Mouse (Mus musculus): ENCODE data around the gene Olfr47. TPM values are rescaled to one million over a fixed set of nuclear protein-coding genes. Genes with fewer than 3 reads are reported as not detected.

The Olfr47 gene
- polyA plus RNA-seq, 1 experiment from 2014 or later: not detected

GRCm38 (mm10) chr6:43265363-43266041 lies 34.2 kb downstream of the Olfr47 start, which contains the start of gene Arhgef5:
Gene Arhgef5 (plus strand): TSS chr6:43265582.
- ATAC-seq: peak; percentile 60
- Histone ChIP-seq H3K27ac (no peak within 1 kb of the TSS), H3K27me3 (replicated peaks) (peaks cover 29% of the 10 kb centered on the region), H3K9ac (peak within 1 kb of the TSS; percentile 53), H3K9me3 (replicated peaks) (no peaks in the 10 kb centered on the region), H3K36me3 (no peaks in the 10 kb centered on the region), H3K4me3 (peak within 1 kb of the TSS; percentile 58), H3K4me1 (0 out of 2 replicates have a peak, but pooled peaks cover 9% of the 10 kb centered on the region), H3K4me2 (peak within 1 kb of the TSS; percentile 72)
- WGBS (ENCODE audit: insufficient replicate concordance): 2% methylated on average over 33 of the region's 48 CpGs

- Histone ChIP-seq H3K9ac (peak overlapping the region; percentile 53; the same call in 1 of the 2 replicates), H3K27ac (no peak overlapping the region), H3K27me3 (replicated peaks) (peaks cover 29% of the 10 kb centered on the region), H3K4me2 (peak overlapping the region; percentile 72), H3K36me3 (no peaks in the 10 kb centered on the region), H3K9me3 (replicated peaks) (no peaks in the 10 kb centered on the region), H3K4me1 (0 out of 2 replicates have a peak, but pooled peaks cover 9% of the 10 kb centered on the region), H3K4me3 (peak overlapping the region; percentile 58)
- ATAC-seq: peak; percentile 41; the same call in 1 of the 2 replicates
- WGBS (ENCODE audit: insufficient replicate concordance): 2% methylated on average over 8 of the region's 8 CpGs
These were observed 35.0 kb downstream of the Olfr47 start for GRCm38 (mm10) chr6:43266356-43266755.

- ATAC-seq: no peak
- no peaks in the 10 kb centered on the region for H3K4me1 ChIP-seq
These were observed 41.3 kb downstream of the Olfr47 start for GRCm38 (mm10) chr6:43272597-43272996.

GRCm38 (mm10) chr6:43274123-43274522 lies 42.8 kb downstream of the Olfr47 start:
- no peaks in the 10 kb centered on the region for H3K9me3 ChIP-seq (replicated peaks)
- no peak overlapping the region for H3K4me3 ChIP-seq
- WGBS (ENCODE audit: insufficient replicate concordance): 70% methylated on average over 4 of the region's 4 CpGs
- H3K4me1 ChIP-seq: no peaks in the 10 kb centered on the region
- no peak for ATAC-seq
- no peak overlapping the region for H3K27ac ChIP-seq
- no peak overlapping the region for H3K4me2 ChIP-seq
- H3K36me3 ChIP-seq: no peaks in the 10 kb centered on the region; the same call in 1 of the 2 replicates
- H3K9ac ChIP-seq: no peak overlapping the region
- no peaks in the 10 kb centered on the region for H3K27me3 ChIP-seq (replicated peaks)

More at GRCm38 (mm10) chr6:43272597-43272996, 41.3 kb downstream of the Olfr47 start:
- Histone ChIP-seq H3K36me3 (no peaks in the 10 kb centered on the region; the same call in 1 of the 2 replicates), H3K9ac (no peak overlapping the region), H3K27me3 (replicated peaks) (no peaks in the 10 kb centered on the region), H3K4me2 (no peak overlapping the region), H3K4me3 (no peak overlapping the region), H3K9me3 (replicated peaks) (no peaks in the 10 kb centered on the region), H3K27ac (no peak overlapping the region)

GRCm38 (mm10) chr6:43278247-43278646 lies 46.9 kb downstream of the Olfr47 start:
- Histone ChIP-seq H3K4me2 (no peak overlapping the region), H3K9me3 (replicated peaks) (no peaks in the 10 kb centered on the region), H3K27me3 (replicated peaks) (no peaks in the 10 kb centered on the region), H3K36me3 (peaks cover 4% of the 10 kb centered on the region; the same call in 1 of the 2 replicates), H3K4me3 (no peak overlapping the region), H3K4me1 (no peaks in the 10 kb centered on the region), H3K9ac (no peak overlapping the region), H3K27ac (no peak overlapping the region)
- ATAC-seq: no peak

GRCm38 (mm10) chr6:43280481-43280880 lies 49.2 kb downstream of the Olfr47 start:
- 71% methylated on average over 5 of the region's 5 CpGs for WGBS (ENCODE audit: insufficient replicate concordance)
- H3K4me2 ChIP-seq: no peak overlapping the region
- H3K4me3 ChIP-seq: no peak overlapping the region
- no peak overlapping the region for H3K27ac ChIP-seq
- H3K4me1 ChIP-seq: no peaks in the 10 kb centered on the region
- no peaks in the 10 kb centered on the region for H3K27me3 ChIP-seq (replicated peaks)
- peaks cover 6% of the 10 kb centered on the region; the same call in 1 of the 2 replicates for H3K36me3 ChIP-seq
- no peak overlapping the region for H3K9ac ChIP-seq
- no peak for ATAC-seq
- no peaks in the 10 kb centered on the region for H3K9me3 ChIP-seq (replicated peaks)

Other genes starting within 250 kb of the Olfr47 start
- not detected in 2 replicates for gene Olfr441, start 125.2 kb upstream of the Olfr47 start, polyA plus RNA-seq (2016; fragmentation: Nextera tagmentation; extraction: Ambion mirVana)
- gene Olfr237-ps1, start 85.0 kb upstream of the Olfr47 start, polyA plus RNA-seq (2016; fragmentation: Nextera tagmentation; extraction: Ambion mirVana): not detected in 2 replicates
- not detected in 2 replicates for gene Olfr437, start 68.2 kb upstream of the Olfr47 start, polyA plus RNA-seq (2016; fragmentation: Nextera tagmentation; extraction: Ambion mirVana)
- gene Olfr13, start 59.4 kb upstream of the Olfr47 start, polyA plus RNA-seq (2016; fragmentation: Nextera tagmentation; extraction: Ambion mirVana): not detected in 2 replicates
- not detected in 2 replicates for gene Olfr435, start 34.4 kb upstream of the Olfr47 start, polyA plus RNA-seq (2016; fragmentation: Nextera tagmentation; extraction: Ambion mirVana)
- not detected in 2 replicates for gene Olfr434, start 18.5 kb upstream of the Olfr47 start, polyA plus RNA-seq (2016; fragmentation: Nextera tagmentation; extraction: Ambion mirVana)
- gene Arhgef5, start 34.1 kb downstream of the Olfr47 start, polyA plus RNA-seq (2016; fragmentation: Nextera tagmentation; extraction: Ambion mirVana): 2.3 and 2.5 TPM in 2 replicates
- 0.17 TPM in 1 of 2 replicates, not detected in the other for gene Nobox, start 78.0 kb downstream of the Olfr47 start, polyA plus RNA-seq (2016; fragmentation: Nextera tagmentation; extraction: Ambion mirVana)

All from liver, embryonic 12.5 days (tissue).